Mouse (Mus musculus): ENCODE data around the gene Stx6. TPM values are rescaled to one million over a fixed set of nuclear protein-coding genes. Genes with fewer than 3 reads are reported as not detected.
A peak's percentile ranks its signal among the peaks of the same experiment; 100 is the strongest.

Gene Stx6
- total RNA-seq, 2 experiments from 2014 or later = 53.0 to 56.5 TPM

DNA sequence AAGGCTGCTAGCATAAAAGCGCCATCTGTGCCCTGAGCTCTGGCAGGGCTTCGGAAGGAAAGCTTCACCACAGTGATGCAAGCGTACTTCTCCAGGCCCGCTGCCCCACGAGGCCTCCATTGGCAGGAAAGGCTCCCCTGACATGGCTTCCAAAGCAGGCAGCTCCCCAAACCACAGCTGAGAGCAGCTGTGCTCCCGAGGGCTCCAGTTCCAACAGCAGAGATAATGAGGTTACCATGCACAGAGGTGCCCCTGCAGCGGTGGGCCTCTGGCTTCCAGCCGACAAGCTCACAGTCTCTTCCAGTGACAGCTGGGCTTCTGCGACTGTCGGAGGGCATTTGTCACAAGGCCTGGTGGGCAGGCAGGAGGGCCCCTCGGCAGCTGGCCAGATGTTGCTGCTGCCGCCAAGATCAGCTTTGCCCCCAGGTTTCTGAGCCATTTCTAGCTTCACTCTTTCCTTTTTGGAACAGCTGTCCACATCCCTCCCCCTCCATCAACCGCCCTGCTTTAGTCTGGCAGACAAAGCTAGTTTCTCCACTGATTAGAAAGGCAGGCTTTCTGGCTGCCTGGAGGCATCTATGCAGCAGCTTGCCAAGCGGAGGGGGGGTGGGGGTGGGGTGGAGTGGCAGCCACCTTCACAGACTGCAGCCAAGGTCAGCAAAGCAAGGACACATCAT lies 75.6 kb downstream of the Stx6 start:
- DNase-seq = peak; percentile 84

DNA sequence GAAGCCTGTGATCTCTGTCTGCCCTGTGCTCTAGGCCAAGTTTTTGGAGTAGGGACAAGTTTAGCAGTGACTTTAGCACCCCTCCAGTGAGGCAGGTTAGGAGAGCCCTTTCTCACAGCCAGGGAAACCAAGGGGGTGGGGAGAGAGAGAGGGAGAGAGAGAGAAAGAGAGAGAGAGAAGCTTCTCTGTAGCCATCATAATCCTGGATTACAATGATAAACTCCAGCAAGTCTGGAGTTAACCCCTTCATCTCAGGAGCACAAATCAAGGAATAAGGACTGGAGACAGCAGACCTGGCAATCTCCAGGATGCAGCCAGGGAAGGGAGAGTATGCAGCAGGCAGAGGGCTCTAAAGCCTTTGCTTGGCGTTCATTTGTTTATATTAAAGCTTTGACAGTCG lies 77.1 kb downstream of the Stx6 start:
- DNase-seq = peak; percentile 10

DNA sequence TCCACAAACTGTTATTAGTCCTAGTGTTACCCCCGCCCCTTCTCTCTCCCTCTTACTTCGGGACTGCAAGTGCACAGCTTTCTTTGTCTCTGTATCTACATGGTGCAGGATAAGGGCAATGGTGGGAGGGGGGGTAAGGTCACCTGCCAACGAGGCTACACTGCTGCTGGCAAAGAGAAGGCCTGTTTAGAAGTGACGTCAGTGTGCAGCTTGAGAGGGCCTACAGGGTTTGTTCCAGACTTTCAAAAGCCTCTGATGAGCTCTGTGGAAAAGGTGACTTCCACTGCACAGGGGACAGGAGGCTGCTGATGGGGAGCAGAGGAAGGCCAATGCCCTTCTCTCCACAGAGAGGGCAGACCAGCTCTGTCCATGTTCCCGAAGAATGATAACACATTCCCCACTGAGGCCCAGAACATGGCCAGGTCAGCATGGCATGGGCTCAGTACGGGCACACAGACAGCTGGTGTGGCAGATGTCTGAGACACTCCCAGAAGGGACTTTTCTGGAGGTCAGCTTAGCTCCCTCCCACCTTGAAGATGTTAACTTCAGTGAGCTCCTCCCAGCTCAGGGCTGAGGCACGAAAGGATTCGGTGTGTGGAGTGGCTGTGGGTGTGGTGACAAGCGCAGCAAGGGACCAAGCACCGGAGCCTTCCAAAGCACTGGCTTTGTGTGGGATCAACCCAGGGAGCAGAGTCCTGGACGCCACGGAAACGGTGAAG lies 78.0 kb downstream of the Stx6 start:
- peak; percentile 69 for DNase-seq

DNA sequence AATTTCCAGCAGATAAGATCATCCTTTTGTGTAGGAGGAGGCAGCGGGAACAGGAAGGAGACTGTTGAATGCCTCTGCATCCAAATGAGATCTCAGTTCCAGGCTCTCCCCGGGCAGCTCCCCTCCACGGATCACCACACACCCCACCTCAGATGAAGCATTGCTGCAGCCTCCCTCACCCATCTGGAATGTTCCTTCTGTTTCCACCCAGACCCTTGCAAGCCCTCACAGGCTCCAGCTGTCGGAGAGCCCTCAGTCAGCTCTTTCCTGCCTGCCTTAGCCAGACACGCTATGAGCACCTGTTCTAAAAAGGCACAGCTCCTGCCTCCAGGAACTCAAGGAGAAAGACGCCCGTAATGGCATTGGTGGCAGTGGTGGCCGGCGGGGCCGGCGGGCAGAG lies 78.9 kb downstream of the Stx6 start:
- no peak for DNase-seq

DNA sequence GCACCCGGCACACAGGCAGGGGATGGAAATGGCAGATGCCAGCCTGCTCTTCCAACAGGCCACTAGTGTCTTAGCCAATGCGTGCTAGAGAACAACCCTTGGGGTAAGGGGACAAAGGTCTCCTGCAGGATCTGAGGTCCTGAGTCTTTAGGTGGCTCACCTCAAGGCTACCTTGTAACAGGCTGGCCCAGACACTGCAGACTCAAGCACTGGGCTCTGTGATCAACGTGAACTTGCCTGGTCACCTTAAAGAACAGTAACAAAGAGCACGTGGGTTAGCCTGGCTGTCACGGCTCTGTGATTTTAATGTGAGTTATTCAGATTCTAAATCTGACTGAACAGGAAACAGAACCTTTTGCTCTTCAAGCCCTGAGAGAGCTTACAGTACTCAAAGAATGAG lies 79.6 kb downstream of the Stx6 start:
- DNase-seq = no peak

DNA sequence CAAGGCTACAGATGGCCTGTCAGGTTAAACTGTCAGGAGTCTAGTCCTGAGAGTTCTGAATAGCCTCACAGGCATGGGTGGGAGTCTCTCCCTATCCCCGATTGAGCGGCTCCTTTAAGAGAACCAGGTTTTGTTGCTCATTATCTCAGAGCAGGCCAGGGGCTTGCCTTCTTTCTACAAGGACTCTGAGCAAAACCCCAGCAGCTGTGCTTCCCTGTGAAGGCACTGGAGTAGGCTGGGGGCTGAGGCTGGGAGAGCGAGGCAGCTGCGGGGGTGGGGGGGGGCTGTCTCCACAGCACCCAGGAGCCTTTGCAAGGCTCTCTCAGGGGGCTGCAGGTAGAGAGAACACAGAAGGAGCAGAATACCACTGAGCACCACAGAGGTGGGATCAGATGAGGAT lies 80.7 kb downstream of the Stx6 start:
- no peak for DNase-seq

DNA sequence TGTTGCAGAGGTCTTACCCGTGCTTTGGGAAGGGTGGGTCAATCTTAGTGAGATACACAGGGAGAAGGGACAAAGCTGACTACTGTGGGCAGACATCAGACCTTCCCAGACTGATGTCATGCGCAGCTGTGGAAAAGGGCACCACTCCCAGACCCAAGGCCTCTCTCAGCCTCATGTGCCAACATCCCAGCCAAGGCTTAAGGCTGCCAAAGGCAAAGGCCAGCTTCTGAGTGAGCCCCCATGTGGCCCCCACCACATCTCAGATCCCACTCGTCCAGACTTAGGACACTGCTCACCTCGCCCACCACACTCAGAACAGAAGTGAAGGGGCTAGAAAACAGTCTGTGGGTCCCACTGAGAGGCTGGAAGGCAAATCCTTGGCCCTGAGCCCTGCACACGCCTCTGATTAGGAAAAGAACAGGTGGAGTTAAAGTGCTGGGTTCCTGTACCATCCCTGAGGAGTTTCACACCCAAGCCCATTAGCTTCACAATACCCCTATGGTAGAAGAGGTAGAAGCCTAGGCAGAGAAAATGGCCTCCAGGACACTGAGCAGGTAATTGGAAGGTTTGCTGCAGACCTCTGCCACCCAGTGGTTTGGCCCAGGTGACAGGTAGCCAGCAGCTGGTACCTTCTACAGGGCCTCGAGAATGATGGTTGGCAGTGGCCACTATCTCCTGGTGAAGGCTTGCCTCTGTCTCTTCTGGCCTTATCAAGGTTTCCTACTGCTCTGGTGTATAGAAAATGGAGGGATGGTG lies 81.6 kb downstream of the Stx6 start:
- peak; percentile 53 for DNase-seq

DNA sequence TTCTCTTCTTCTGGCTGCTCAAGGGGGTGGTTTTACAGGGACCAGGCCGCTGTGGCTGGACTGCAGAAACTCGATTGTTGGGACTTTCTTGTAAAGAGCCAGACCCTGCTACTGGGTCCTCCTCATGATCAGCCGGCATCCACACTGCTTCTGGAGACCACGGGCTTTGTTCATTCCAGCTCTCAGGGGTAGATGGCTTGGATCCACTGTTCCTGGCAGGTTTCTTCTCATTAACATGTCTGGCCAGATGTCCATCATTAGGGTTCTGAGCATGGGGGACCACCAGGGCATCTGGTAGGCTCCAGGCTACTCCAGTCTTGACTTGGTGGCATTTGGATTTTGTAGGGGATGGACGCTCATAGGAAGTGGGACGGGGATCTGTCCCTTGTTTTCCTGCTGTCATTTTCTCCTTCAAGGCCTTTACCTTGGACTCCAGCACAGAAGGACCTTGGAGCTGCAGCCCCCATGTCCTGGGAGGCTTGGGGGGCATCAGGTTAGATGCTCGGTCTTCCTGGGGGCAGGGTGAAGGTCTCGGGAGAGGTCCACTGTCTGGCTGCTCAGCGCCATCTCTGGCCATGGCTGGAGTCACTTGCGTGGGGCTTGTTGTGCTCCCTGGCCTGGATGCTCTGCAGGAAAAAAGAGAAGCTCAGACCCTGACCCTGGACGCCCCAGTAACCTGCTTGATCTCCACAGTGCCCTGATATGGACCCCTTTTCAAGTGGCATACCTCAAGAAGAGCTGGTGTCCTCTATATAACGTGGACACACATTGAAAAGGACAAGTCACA lies 83.4 kb downstream of the Stx6 start:
- no peak for DNase-seq

DNA sequence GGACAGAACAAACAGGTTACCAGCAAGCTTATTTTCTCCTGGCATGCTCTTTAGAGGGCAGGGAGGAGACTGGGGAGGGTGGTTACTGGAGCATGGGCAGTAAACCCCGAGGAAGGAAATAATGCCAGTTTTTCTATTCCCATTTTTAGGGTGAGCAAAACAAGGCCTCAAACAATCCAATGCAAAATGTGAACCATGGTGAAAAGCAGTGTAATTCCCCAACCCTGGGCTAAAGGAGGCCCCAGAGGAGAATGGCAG lies 83.9 kb downstream of the Stx6 start:
- no peak for DNase-seq

DNA sequence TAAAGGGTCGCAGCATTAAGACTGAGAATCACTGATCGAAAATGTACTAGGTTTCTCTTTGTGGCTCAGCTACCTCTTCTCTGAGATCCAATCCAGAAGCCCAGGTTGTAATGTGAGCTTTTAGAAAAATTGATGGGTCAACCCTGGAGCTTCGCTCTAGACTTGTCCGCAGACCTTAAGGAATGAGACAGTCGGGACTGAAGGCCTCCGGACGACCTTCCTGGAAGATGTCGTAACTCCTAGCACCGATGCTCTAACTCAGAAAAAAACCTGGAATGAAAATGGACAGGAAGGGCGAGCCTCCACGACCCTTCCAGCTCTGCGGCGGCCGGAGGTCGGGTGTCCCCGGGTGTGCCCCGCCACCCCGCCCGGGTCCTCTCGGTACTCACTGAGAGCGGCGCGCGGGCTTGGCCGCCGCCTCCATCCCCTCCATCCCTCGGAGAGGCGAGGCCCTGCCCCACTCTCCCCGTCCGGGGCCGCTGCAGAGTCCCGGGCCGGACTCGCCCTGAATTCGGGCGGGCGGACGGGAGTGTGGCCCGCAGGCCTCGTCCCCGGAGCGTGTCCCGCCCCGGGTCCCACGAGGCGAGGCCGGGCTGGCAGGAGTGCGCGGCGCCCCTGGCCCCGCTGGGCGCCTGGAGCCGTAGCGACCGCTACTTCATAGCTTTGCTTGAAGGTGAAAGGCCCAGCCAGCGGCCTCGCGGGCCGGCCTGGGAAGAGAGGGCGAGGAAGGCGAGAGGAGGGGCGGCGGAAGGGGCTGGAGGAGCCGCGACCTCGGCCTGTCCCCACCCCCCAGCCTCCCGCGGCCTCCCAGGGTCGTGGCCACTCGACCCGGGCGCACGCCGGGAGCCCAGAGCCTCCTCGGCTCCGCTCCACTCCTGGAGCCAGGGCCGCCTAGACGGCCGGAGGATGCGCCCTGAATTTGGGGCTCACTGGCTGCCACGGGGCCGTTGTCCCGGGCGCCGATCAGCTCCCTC lies 85.6 kb downstream of the Stx6 start, which contains the start of gene BC034090:
Gene BC034090, minus strand, starts transcription at position 648 of the 974 bp plus-strand sequence.
- DNase-seq = peak; percentile 78

DNA sequence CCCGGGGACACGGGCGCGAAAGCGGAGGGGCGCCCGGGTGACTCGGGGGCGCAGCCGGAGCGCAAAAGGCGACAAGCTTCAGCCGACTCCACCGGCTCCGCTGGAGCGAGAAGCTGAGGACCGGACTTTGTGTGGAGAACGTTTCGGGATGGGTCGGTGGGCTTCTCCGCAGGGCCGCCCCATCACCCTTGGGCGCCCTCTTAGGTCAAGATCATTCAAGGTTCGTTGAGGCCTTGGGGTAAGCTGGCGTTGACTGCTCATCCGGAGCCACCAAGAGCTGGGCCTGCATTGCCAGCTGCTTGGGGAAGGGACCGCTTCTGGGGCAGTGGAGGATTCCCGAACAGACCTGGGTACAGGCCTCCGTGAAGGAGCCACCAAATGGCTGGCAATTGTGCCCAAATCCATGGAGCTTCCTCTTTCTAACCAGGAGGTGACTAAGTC lies 86.3 kb downstream of the Stx6 start:
- peak; percentile 59 for DNase-seq

DNA sequence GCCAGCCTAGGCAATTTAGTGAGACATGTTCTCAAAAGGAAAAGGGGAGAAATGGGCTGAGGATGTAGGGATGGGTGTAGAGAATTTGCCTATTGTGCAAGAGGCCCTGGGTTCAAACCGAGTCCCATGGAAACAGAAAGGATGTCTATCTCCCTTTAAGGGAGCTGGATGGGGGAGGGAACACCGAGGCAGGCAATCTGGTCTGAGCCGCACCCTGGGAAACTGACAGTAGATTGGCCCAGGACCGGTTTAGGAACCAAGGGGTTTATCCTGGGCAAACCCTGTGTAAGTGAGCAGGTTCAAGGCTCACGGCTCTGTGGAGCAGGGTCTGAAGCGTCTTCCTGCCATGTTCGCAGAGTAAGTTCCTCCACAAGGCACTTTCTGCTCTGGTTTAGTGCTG lies 87.0 kb downstream of the Stx6 start:
- DNase-seq = no peak

DNA sequence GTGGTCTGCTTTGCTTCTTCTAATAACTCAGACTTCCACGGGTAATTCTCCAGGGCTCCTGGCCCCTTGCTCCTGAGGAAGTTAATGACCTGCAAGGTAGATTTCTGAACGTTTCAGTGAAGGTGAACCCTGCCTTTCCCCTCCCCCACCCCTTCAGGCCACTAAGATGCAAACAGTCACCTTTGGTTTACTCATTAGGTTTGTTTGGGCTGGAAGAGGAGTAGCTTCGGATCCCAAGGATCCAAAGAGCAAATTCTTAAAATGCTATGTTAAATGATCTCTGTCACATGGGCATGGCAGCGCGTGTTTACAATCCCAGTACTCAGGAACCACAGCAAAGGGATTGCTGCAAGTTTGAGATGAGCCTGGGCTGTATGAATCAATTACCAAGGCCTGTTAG lies 88.9 kb downstream of the Stx6 start:
- no peak for DNase-seq

DNA sequence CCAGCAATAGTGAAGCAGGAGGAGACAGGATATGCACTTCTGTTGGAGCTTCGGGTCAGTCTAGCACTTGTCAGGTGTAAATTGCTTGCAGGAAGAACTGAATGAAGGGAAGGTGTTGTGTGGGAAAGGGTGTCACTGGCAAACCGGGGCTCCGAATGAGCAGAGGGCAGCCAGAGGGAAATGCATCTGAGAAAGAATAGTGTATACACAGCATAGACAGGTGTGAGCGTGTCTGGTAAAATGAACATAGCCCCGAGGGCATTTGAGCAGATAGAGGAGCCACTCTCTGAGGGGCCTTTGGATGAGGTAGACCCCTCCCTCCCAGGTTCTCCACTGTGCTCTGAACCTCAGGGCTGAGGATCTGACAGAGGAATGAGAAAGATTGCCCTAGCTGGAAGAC lies 89.5 kb downstream of the Stx6 start:
- no peak for DNase-seq

DNA sequence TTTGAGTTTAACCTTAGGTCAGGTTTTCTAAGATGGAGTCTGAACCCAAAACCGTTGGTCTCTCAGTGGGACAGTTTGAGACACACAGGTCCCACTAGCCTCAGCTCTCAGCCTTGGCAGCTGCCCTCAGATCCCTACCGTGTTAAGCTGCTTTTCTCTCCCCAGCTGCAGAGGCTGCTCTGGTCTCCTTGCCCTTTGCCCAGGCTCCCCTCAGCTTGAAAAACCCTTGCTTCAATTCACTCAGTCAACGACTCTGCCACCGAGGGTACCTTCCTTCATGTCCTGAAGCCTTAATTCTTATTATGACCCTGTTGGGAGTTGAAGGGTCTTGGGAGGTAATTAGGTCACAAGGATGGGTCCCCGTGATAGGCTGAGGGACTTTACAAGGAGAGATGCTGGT lies 91.4 kb downstream of the Stx6 start:
- DNase-seq = no peak

DNA sequence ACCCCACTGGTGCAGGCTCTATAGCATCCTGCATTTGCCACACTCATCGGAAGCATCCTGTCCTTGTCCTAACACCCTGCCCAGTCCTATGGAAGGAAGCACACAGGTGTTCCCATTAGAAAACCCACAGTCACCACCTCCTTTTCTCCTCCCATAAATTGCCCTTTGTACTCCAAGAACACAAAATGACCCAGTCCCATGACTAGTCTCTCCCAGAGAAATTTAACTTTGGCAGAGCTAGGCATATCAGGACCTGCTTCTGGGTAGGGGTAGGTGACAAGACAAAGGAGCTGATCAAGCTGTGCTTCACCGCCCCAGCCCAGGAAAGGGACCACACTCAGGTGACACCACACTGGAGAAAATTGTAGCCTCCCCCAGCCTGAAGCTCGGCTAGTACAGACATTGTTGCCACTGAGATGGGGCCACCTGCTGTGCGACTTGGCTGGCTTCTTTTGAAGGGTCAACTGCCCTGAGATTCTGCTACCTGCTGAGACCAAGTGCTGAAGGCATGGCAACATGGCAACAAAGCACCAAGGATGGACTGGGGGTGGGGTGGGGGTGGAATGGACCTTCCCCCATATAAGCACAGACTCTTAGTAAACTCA lies 92.1 kb downstream of the Stx6 start:
- no peak for DNase-seq

DNA sequence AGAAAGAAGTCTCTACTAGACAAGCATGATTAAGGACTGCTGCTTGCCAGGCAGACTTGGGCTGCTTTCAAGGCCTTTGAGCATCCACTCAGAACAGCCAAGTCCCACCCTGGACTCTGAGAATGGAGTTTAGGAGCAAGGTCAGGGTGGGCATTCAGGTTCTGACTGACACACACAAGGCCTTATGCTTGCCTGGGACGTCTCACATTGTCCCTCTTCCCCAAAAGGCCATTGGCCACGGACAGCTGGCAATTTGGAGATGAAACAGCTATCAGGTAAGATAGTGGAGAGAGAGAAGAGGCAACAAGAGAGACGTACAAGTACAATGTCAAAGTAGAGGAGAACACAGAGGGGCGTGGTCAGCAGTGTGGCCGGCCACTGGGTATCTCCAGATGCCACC lies 93.1 kb downstream of the Stx6 start:
- no peak for DNase-seq

DNA sequence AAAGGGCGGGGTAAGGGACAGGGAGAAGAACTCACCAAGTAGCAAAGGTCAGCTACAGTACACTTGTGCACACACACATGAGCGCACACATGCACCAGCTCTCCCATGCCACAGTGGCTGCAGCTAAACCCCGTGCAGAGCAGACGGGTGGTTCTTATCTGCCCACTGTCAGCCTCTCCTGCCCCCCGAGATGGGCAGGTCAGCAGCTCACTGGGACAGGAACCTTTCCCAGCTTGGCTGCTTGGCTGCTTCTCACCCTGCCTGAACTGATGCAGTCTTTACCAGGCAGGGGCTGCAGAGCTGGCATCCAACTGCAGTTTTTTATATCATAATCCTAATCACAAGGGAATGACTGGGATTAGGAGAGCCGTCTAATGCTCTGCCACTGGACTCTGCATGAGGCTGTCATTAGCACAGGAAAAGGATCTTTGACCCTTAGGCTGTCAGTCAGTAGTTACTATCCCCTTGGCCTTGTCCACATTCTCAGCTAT lies 94.2 kb downstream of the Stx6 start:
- DNase-seq = no peak

DNA sequence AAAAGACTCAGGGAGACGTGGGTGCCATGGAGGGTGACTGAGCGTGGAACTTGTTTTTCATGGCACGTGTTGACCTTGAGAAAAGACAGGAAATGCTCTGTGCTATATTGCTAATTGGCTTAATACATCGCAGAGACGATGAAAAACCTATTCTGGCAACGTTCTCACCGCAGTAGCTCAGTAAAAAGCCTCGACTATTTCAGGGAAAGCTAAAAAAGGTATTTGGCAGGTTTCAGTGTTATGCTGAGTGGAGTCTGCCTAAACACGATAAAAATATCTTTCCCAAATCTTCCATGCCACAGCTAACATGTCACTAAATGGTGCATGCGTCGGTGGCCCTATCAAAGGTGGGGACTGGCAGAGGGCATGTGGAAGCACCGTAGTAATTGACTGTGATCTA lies 94.6 kb downstream of the Stx6 start:
- no peak for DNase-seq

DNA sequence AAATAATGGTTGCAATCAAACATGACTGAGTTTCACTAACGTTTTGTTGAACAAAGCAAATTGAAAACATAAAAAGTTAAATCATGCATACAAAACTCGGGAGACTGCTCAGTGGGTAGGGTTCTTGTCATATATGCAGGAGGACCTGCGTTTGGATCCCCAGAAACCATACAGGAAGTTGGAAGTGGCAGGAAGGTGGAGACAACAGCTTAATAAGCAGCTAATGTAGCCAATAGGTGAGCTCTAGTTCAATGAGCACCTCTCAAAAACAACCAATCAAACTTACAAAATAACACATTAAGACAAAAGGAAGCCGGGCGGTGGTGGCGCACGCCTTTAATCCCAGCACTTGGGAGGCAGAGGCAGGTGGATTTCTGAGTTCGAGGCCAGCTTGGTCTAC lies 95.8 kb downstream of the Stx6 start:
- DNase-seq = no peak

All from heart, postnatal 4 days (tissue).